Comparison of ENCODE assay signal across 8 mouse cellular contexts in genomic region chr8:4323917-4324316, GRCm38 (mm10). TPM values are rescaled to one million over a fixed set of nuclear protein-coding genes. Genes with fewer than 3 reads are reported as not detected.
DNase-seq lines count a peak whose midpoint lies in the region; ATAC-seq and TF ChIP-seq lines count a peak whose summit lies in the region.

No protein-coding gene starts in this region.

- peak; percentile 10 for DNase-seq in embryo, embryonic 11 days
- no peak for DNase-seq in embryo, embryonic 9.5 days (ENCODE audit: extremely low spot score)
- peak; percentile 21 for DNase-seq in CD4-positive helper T cell, adult 2 months (ENCODE audit: low read depth, low spot score)
- DNase-seq in liver, postnatal 0 days = no peak
- no peak for DNase-seq in layer of hippocampus, postnatal 10 days (ENCODE audit: low spot score in 2 of 2)
- DNase-seq in thymus, postnatal 4 days = no peak
- no peak for DNase-seq in cerebellum, postnatal 4 days (ENCODE audit: low spot score in 2 of 2)

- no peak for ATAC-seq in forebrain, embryonic 15.5 days (replicated peaks)
- ATAC-seq in liver, postnatal 0 days = no peak

- peak overlapping the region; percentile 86; the same call in 1 of the 2 replicates for H3K27ac ChIP-seq in forebrain, embryonic 15.5 days (replicated peaks)
- peak overlapping the region; percentile 31; the same call in 1 of the 2 replicates for H3K27ac ChIP-seq in liver, postnatal 0 days (ENCODE audit: low read depth)

- no peak for TF ChIP-seq EP300 in liver, postnatal 0 days (IDR thresholded peaks at IDR 0.05; ENCODE audit: low read depth)

- peaks cover 34% of the 10 kb centered on the region for H3K36me3 ChIP-seq in forebrain, embryonic 15.5 days
- H3K36me3 ChIP-seq in liver, postnatal 0 days (replicated peaks; ENCODE audit: insufficient read depth, low read length) = peaks cover 37% of the 10 kb centered on the region

- WGBS in forebrain, embryonic 15.5 days = 5% methylated on average over 6 of the region's 6 CpGs
- WGBS in liver, postnatal 0 days (ENCODE audit: insufficient replicate concordance) = 1% methylated on average over 6 of the region's 6 CpGs

- H3K4me2 ChIP-seq in forebrain, embryonic 15.5 days (replicated peaks) = peak overlapping the region; percentile 90
- H3K4me2 ChIP-seq in liver, postnatal 0 days (ENCODE audit: low read depth, low read length) = peak overlapping the region; percentile 92

- H3K9me3 ChIP-seq in forebrain, embryonic 15.5 days = no peaks in the 10 kb centered on the region
- no peaks in the 10 kb centered on the region for H3K9me3 ChIP-seq in liver, postnatal 0 days (ENCODE audit: low read length)

- no peak for TF ChIP-seq CTCF in liver, postnatal 0 days (IDR thresholded peaks at IDR 0.05; ENCODE audit: low read depth)

- H3K27me3 ChIP-seq in forebrain, embryonic 15.5 days = no peaks in the 10 kb centered on the region
- H3K27me3 ChIP-seq in liver, postnatal 0 days (ENCODE audit: insufficient read depth, low read length) = no peaks in the 10 kb centered on the region

- peaks cover 42% of the 10 kb centered on the region for H3K4me1 ChIP-seq in forebrain, embryonic 15.5 days
- peaks cover 42% of the 10 kb centered on the region for H3K4me1 ChIP-seq in liver, postnatal 0 days (ENCODE audit: insufficient read depth)

- peak overlapping the region; percentile 97 for H3K9ac ChIP-seq in forebrain, embryonic 15.5 days (replicated peaks)
- H3K9ac ChIP-seq in liver, postnatal 0 days (replicated peaks) = peak overlapping the region; percentile 97

- H3K4me3 ChIP-seq in forebrain, embryonic 15.5 days = peak overlapping the region; percentile 94
- H3K4me3 ChIP-seq in liver, postnatal 0 days (ENCODE audit: low read depth, low read length) = peak overlapping the region; percentile 83

RNA-seq across cellular contexts. Expression of gene Ccl25, which starts 1.1 kb away (rescaled TPM):
- polyA plus RNA-seq in forebrain, embryonic 15.5 days (2015; fragmentation: Nextera tagmentation; extraction: Ambion mirVana) = 21.7 and 22.6 TPM in 2 replicates
- 4.0 and 5.5 TPM in 2 replicates for polyA plus RNA-seq in liver, postnatal 0 days (2015; fragmentation: Nextera tagmentation; extraction: Ambion mirVana)
- 10 to 100 TPM; 23.0 to 24.1 TPM for total RNA-seq in layer of hippocampus, postnatal 10 days (2021)

RNA-seq across cellular contexts. Expression of gene Elavl1, which starts 1.3 kb away (rescaled TPM):
- polyA plus RNA-seq in forebrain, embryonic 15.5 days (2015; fragmentation: Nextera tagmentation; extraction: Ambion mirVana) = 149 and 159 TPM in 2 replicates
- 57.6 and 59.6 TPM in 2 replicates for polyA plus RNA-seq in liver, postnatal 0 days (2015; fragmentation: Nextera tagmentation; extraction: Ambion mirVana)
- 10 to 100 TPM; 65.5 to 75.7 TPM for total RNA-seq in layer of hippocampus, postnatal 10 days (2021)

RNA-seq across cellular contexts. Expression of gene Timm44, which starts 48.2 kb away (rescaled TPM):
- polyA plus RNA-seq in forebrain, embryonic 15.5 days (2015; fragmentation: Nextera tagmentation; extraction: Ambion mirVana) = 42.6 and 43.3 TPM in 2 replicates
- 28.1 and 30.8 TPM in 2 replicates for polyA plus RNA-seq in liver, postnatal 0 days (2015; fragmentation: Nextera tagmentation; extraction: Ambion mirVana)
- 10 to 100 TPM; 70.8 to 77.2 TPM for total RNA-seq in layer of hippocampus, postnatal 10 days (2021)

Comparison
In these comparisons a context has a peak if more than half of its experiments do, and no peak if none do; other contexts are left out.
1. DNase-seq: peak in embryo, embryonic 11 days (single experiment) and CD4-positive helper T cell, adult 2 months (single experiment); none in embryo, embryonic 9.5 days (single experiment), liver, postnatal 0 days (single experiment), layer of hippocampus, postnatal 10 days (0 of 2), thymus, postnatal 4 days (single experiment) and cerebellum, postnatal 4 days (0 of 2).